Mouse (Mus musculus) kidney, adult 2 months (tissue): ENCODE measurements around the gene Ceacam3. TPM values are rescaled to one million over a fixed set of nuclear protein-coding genes. Genes with fewer than 3 reads are reported as not detected.

Experiments used
- DNase-seq: peaks from one replicate; pipeline ENCODE4 v3.0.0; 2021
- H3K27ac ChIP-seq: fragments of 200-500 bp; 2 replicates; pipeline ENCODE4 v1.5.1; 2012; ENCODE audit warnings: low read depth, low read length, control low read depth, inconsistent platforms; ENCODE audit not compliant: insufficient read depth
- H3K27me3 ChIP-seq: fragments of 200-500 bp; replicated peaks from 2 replicates; pipeline ENCODE4 v1.6.1; 2012; ENCODE audit warnings: mild to moderate bottlenecking, moderate library complexity, low read length, inconsistent platforms; ENCODE audit not compliant: control insufficient read depth, insufficient read depth
- H3K36me3 ChIP-seq: fragments of 200-500 bp; 2 replicates; pipeline ENCODE4 v1.6.1; 2012; ENCODE audit warnings: mild to moderate bottlenecking, moderate library complexity, low read length, inconsistent platforms; ENCODE audit not compliant: control insufficient read depth, insufficient read depth
- H3K4me1 ChIP-seq: fragments of 200-500 bp; 2 replicates; pipeline ENCODE4 v1.6.1; 2011; ENCODE audit warnings: low read length; ENCODE audit not compliant: control insufficient read depth, insufficient read depth
- H3K4me3 ChIP-seq: fragments of 200-500 bp; 2 replicates; pipeline ENCODE4 v1.5.1; 2011; ENCODE audit warnings: mild to moderate bottlenecking, low read depth, low read length, control low read depth; ENCODE audit not compliant: insufficient read depth
- CTCF ChIP-seq: fragments of 200-500 bp; conservative IDR thresholded peaks from 2 replicates; pipeline ENCODE4 v1.5.1; 2011; ENCODE audit warnings: low read depth, mild to moderate bottlenecking, control low read depth, low read length, moderate library complexity, mixed read lengths; ENCODE audit not compliant: insufficient read depth, insufficient read length
- POLR2A ChIP-seq: fragments of 200-500 bp; IDR thresholded peaks from one replicate; pipeline ENCODE4 v1.6.1; 2011; ENCODE audit warnings: low read depth, low read length, control low read depth
- WGBS: fragments of 180-500 bp; shearing (Covaris S2); methylation state at CpG from one replicate; pipeline ENCODE4 v1.1.7; 2018; 5-methylcytosine and 5-hydroxymethylcytosine counted together
- polyA plus RNA-seq: library from polyadenylated mRNA; depleted of rRNA; stranded (reverse); fragments of >200 nt; gene quantifications from 2 replicates; pipeline ENCODE4 v1.2.3, GENCODE M21; 2012; rRNA removed

Ceacam3 gene
- polyA plus RNA-seq, 1 experiment, result 0.11 TPM

DNA sequence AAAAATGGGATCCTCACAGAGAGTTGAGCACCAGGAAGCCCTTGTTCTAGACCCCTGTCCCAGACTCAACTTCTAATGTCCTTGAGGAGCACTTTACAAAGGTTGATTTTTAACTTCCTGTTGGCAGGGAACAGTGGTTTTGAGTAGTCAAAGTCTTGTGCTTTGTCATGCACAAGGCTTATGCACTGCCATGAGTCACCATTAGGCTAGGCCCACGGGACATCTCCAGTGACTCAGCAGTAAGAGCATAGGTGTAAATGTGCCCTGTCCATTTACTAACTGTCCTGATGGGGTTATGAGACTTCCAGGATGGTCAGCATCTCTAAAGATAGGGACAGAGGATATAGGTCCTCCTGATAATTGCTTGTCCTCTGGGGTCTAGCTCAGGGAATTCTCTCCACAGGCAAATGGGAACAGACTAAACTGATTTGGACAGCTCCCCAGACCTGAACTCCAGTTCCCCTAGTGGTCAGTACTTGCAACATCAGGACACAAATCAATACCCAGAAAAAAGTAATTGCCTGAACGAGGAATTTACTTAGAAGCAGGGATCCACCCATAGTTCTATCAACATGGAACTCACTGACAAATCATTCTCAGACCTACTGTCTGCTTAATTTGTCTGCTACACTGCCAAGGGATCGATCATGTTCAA, 55.6 kb downstream of the Ceacam3 start:
- Histone ChIP-seq H3K27me3 (no peaks in the 10 kb centered on the region), H3K27ac (no peak overlapping the region), H3K4me3 (no peak overlapping the region), H3K4me1 (no peaks in the 10 kb centered on the region), H3K36me3 (no peaks in the 10 kb centered on the region)
- peak; percentile 32 for DNase-seq
- 58% methylated on average over 3 of the region's 3 CpGs for WGBS
- no peak for TF ChIP-seq POLR2A
- TF ChIP-seq CTCF, result no peak

Other genes with a start within 250 kb of the Ceacam3 start
- gene Ptgir, start 243.8 kb upstream of the Ceacam3 start, polyA plus RNA-seq, result 4.0 and 5.0 TPM in 2 replicates
- gene Calm3, start 226.2 kb upstream of the Ceacam3 start, polyA plus RNA-seq, result 305 and 325 TPM in 2 replicates
- gene Pnmal2, start 205.6 kb upstream of the Ceacam3 start, polyA plus RNA-seq, result 3.6 and 4.0 TPM in 2 replicates
- gene Pnmal1, start 190.6 kb upstream of the Ceacam3 start, polyA plus RNA-seq, result 0.01 and 0.06 TPM in 2 replicates
- 0.08 TPM in 1 of 2 replicates, not detected in the other for gene Gm42372, start 167.2 kb upstream of the Ceacam3 start, polyA plus RNA-seq
- gene Ccdc8, start 157.6 kb upstream of the Ceacam3 start, polyA plus RNA-seq, result 0.81 and 1.0 TPM in 2 replicates
- 199 and 226 TPM in 2 replicates for gene Ppp5c, start 122.4 kb upstream of the Ceacam3 start, polyA plus RNA-seq
- gene Hif3a, start 87.9 kb upstream of the Ceacam3 start, polyA plus RNA-seq, result 0.92 and 0.95 TPM in 2 replicates
- 0.05 TPM in 1 of 2 replicates, not detected in the other for gene Psg16, start 76.2 kb upstream of the Ceacam3 start, polyA plus RNA-seq
- gene Psg29, start 53.2 kb downstream of the Ceacam3 start, polyA plus RNA-seq, result not detected in 2 replicates